Mouse (Mus musculus): ENCODE measurements at regions not wholly inside any gene's neighbourhood (a gene's known extent, or its start where the extent isn't known, plus 50 kb on each side); places are given as distances from the start of the nearest gene placed in this dataset.

- H3K27ac ChIP-seq (ENCODE audit: insufficient read depth, low read depth, low read length, poor library complexity, severe bottlenecking), result no peak overlapping the region
- H3K9ac ChIP-seq (ENCODE audit: insufficient read depth, low read depth, low read length, poor library complexity, severe bottlenecking), result no peak overlapping the region
- DNase-seq (ENCODE audit: low read depth, low spot score), result no peak
- H3K9me3 ChIP-seq (ENCODE audit: control insufficient read depth, insufficient read depth, low read depth, low read length), result no peaks in the 10 kb centered on the region
- H3K4me1 ChIP-seq (ENCODE audit: control insufficient read depth in 2 of 2, insufficient read depth in 2 of 2, low read length in 2 of 2, poor library complexity in 1 of 2), result no peaks in the 10 kb centered on the region
- no peak overlapping the region for H3K4me3 ChIP-seq (ENCODE audit: insufficient read depth in 1 of 2, low read depth in 1 of 2, low read length in 2 of 2, poor library complexity in 1 of 2, severe bottlenecking in 1 of 2)
- in situ Hi-C loops (cut with MboI; ENCODE audit: low sequenced_read_pairs in 2 of 2, unreplicated experiment in 2 of 2), result no loop called here
- no peaks in the 10 kb centered on the region for H3K36me3 ChIP-seq (ENCODE audit: control insufficient read depth, insufficient read depth, low read length, poor library complexity, severe bottlenecking)
- no peak for TF ChIP-seq HCFC1 (IDR thresholded peaks at IDR 0.05; ENCODE audit: borderline replicate concordance, insufficient read depth, low read length)
- TF ChIP-seq ZC3H11A (IDR thresholded peaks at IDR 0.05; ENCODE audit: borderline replicate concordance, low read depth, low read length), result no peak
- no peak for TF ChIP-seq MAFK (IDR thresholded peaks at IDR 0.05; ENCODE audit: insufficient read depth, low read depth, low read length)
- no peak for TF ChIP-seq CHD2 (IDR thresholded peaks at IDR 0.05; ENCODE audit: low read depth, low read length)
These were observed 585.7 kb downstream of the Zfp619 start for GRCm38 (mm10) chr7:40103057-40103945.

- Histone ChIP-seq H3K4me3 (ENCODE audit: insufficient read depth in 1 of 2, low read depth in 1 of 2, low read length in 2 of 2, poor library complexity in 1 of 2, severe bottlenecking in 1 of 2) (no peak overlapping the region), H3K27ac (ENCODE audit: insufficient read depth, low read depth, low read length, poor library complexity, severe bottlenecking) (no peak overlapping the region), H3K9ac (ENCODE audit: insufficient read depth, low read depth, low read length, poor library complexity, severe bottlenecking) (no peak overlapping the region), H3K4me1 (ENCODE audit: control insufficient read depth in 2 of 2, insufficient read depth in 2 of 2, low read length in 2 of 2, poor library complexity in 1 of 2) (no peaks in the 10 kb centered on the region), H3K36me3 (ENCODE audit: control insufficient read depth, insufficient read depth, low read length, poor library complexity, severe bottlenecking) (no peaks in the 10 kb centered on the region), H3K9me3 (ENCODE audit: control insufficient read depth, insufficient read depth, low read depth, low read length) (no peaks in the 10 kb centered on the region)
- in situ Hi-C loops (cut with MboI; ENCODE audit: low sequenced_read_pairs in 2 of 2, unreplicated experiment in 2 of 2), result no loop called here
- TF ChIP-seq ZNF384 (IDR thresholded peaks at IDR 0.05; ENCODE audit: low read depth, low read length) (no peak), HCFC1 (IDR thresholded peaks at IDR 0.05; ENCODE audit: borderline replicate concordance, insufficient read depth, low read length) (no peak), CHD2 (IDR thresholded peaks at IDR 0.05; ENCODE audit: low read depth, low read length) (no peak), ZC3H11A (IDR thresholded peaks at IDR 0.05; ENCODE audit: borderline replicate concordance, low read depth, low read length) (no peak), MAFK (IDR thresholded peaks at IDR 0.05; ENCODE audit: insufficient read depth, low read depth, low read length) (no peak)
- DNase-seq (ENCODE audit: low read depth, low spot score), result no peak
These were observed 625.3 kb downstream of the Zfp619 start for GRCm38 (mm10) chr7:40142906-40143305.

- Histone ChIP-seq H3K27ac (ENCODE audit: insufficient read depth, low read depth, low read length, poor library complexity, severe bottlenecking) (no peak overlapping the region), H3K4me1 (ENCODE audit: control insufficient read depth in 2 of 2, insufficient read depth in 2 of 2, low read length in 2 of 2, poor library complexity in 1 of 2) (no peaks in the 10 kb centered on the region), H3K9me3 (ENCODE audit: control insufficient read depth, insufficient read depth, low read depth, low read length) (no peaks in the 10 kb centered on the region), H3K9ac (ENCODE audit: insufficient read depth, low read depth, low read length, poor library complexity, severe bottlenecking) (no peak overlapping the region), H3K4me3 (ENCODE audit: insufficient read depth in 1 of 2, low read depth in 1 of 2, low read length in 2 of 2, poor library complexity in 1 of 2, severe bottlenecking in 1 of 2) (no peak overlapping the region), H3K36me3 (ENCODE audit: control insufficient read depth, insufficient read depth, low read length, poor library complexity, severe bottlenecking) (no peaks in the 10 kb centered on the region)
- in situ Hi-C loops (cut with MboI; ENCODE audit: low sequenced_read_pairs in 2 of 2, unreplicated experiment in 2 of 2), result no loop called here
- DNase-seq (ENCODE audit: low read depth, low spot score), result no peak
- TF ChIP-seq HCFC1 (IDR thresholded peaks at IDR 0.05; ENCODE audit: borderline replicate concordance, insufficient read depth, low read length), result no peak
- no peak for TF ChIP-seq MAFK (IDR thresholded peaks at IDR 0.05; ENCODE audit: insufficient read depth, low read depth, low read length)
- TF ChIP-seq CHD2 (IDR thresholded peaks at IDR 0.05; ENCODE audit: low read depth, low read length), result no peak
- TF ChIP-seq ZNF384 (IDR thresholded peaks at IDR 0.05; ENCODE audit: low read depth, low read length), result no peak
- TF ChIP-seq ZC3H11A (IDR thresholded peaks at IDR 0.05; ENCODE audit: borderline replicate concordance, low read depth, low read length), result no peak
These were observed 626.9 kb downstream of the Zfp619 start for GRCm38 (mm10) chr7:40144431-40144830.

GRCm38 (mm10) chr7:40177570-40177969 is 660.0 kb downstream of the Zfp619 start:
- Histone ChIP-seq H3K4me1 (ENCODE audit: control insufficient read depth in 2 of 2, insufficient read depth in 2 of 2, low read length in 2 of 2, poor library complexity in 1 of 2) (no peaks in the 10 kb centered on the region), H3K9ac (ENCODE audit: insufficient read depth, low read depth, low read length, poor library complexity, severe bottlenecking) (no peak overlapping the region), H3K27ac (ENCODE audit: insufficient read depth, low read depth, low read length, poor library complexity, severe bottlenecking) (no peak overlapping the region), H3K4me3 (ENCODE audit: insufficient read depth in 1 of 2, low read depth in 1 of 2, low read length in 2 of 2, poor library complexity in 1 of 2, severe bottlenecking in 1 of 2) (no peak overlapping the region), H3K36me3 (ENCODE audit: control insufficient read depth, insufficient read depth, low read length, poor library complexity, severe bottlenecking) (no peaks in the 10 kb centered on the region), H3K9me3 (ENCODE audit: control insufficient read depth, insufficient read depth, low read depth, low read length) (no peaks in the 10 kb centered on the region)
- in situ Hi-C loops (cut with MboI; ENCODE audit: low sequenced_read_pairs in 2 of 2, unreplicated experiment in 2 of 2), result no loop called here
- no peak for DNase-seq (ENCODE audit: low read depth, low spot score)
- no peak for TF ChIP-seq HCFC1 (IDR thresholded peaks at IDR 0.05; ENCODE audit: borderline replicate concordance, insufficient read depth, low read length)
- no peak for TF ChIP-seq ZNF384 (IDR thresholded peaks at IDR 0.05; ENCODE audit: low read depth, low read length)
- no peak for TF ChIP-seq CHD2 (IDR thresholded peaks at IDR 0.05; ENCODE audit: low read depth, low read length)
- no peak for TF ChIP-seq ZC3H11A (IDR thresholded peaks at IDR 0.05; ENCODE audit: borderline replicate concordance, low read depth, low read length)
- TF ChIP-seq MAFK (IDR thresholded peaks at IDR 0.05; ENCODE audit: insufficient read depth, low read depth, low read length), result no peak
